Mouse (Mus musculus): Measurements from ENCODE around the gene Ttc33. TPM values are rescaled to one million over a fixed set of nuclear protein-coding genes. Genes with fewer than 3 reads are reported as not detected.

The Ttc33 gene
- 1.2 and 2.2 TPM in 2 replicates for polyA plus RNA-seq (2012; rRNA removed)

GRCm38 (mm10) chr15:5185366-5186292 lies at the start of gene Ttc33:
TSS of gene Ttc33 (plus strand) at chr15:5185525.

GRCm38 (mm10) chr15:5143361-5144020 lies 41.8 kb upstream of the Ttc33 start, which contains the start of gene Prkaa1:
TSS of gene Prkaa1 (plus strand) at chr15:5143861.

GRCm38 (mm10) chr15:5243959-5244905 lies 58.9 kb downstream of the Ttc33 start, which contains the start of gene Ptger4:
TSS of gene Ptger4 (minus strand) at chr15:5244187.

Other genes starting within 250 kb of the Ttc33 start
- gene C7, start 121.8 kb upstream of the Ttc33 start, polyA plus RNA-seq (2012; rRNA removed): 0.83 and 1.3 TPM in 2 replicates
- gene Card6, start 77.0 kb upstream of the Ttc33 start, polyA plus RNA-seq (2012; rRNA removed): 1.8 and 3.3 TPM in 2 replicates
- 1,100 and 1,204 TPM in 2 replicates for gene Rpl37, start 68.9 kb upstream of the Ttc33 start, polyA plus RNA-seq (2012; rRNA removed)
- 2.3 and 3.6 TPM in 2 replicates for gene Prkaa1, start 41.7 kb upstream of the Ttc33 start, polyA plus RNA-seq (2012; rRNA removed)
- gene Ptger4, start 58.7 kb downstream of the Ttc33 start, polyA plus RNA-seq (2012; rRNA removed): 26.4 and 40.1 TPM in 2 replicates